Mouse (Mus musculus): Measurements from ENCODE around the gene Rab42. TPM values are rescaled to one million over a fixed set of nuclear protein-coding genes. Genes with fewer than 3 reads are reported as not detected.

Rab42 gene
- 2.1 and 2.9 TPM in 2 replicates for polyA plus RNA-seq (2015; fragmentation: Nextera tagmentation; extraction: Ambion mirVana)

- Histone ChIP-seq H3K9ac (ENCODE audit: low read depth, low read length) (peak within 1 kb of the TSS; percentile 57), H3K9me3 (replicated peaks; ENCODE audit: control insufficient read depth, low read length, poor library complexity, severe bottlenecking) (no peaks in the 10 kb centered on the region), H3K4me2 (ENCODE audit: low read length) (peak within 1 kb of the TSS; percentile 67), H3K4me3 (ENCODE audit: low read depth, low read length) (peak within 1 kb of the TSS; percentile 42), H3K36me3 (ENCODE audit: control insufficient read depth, insufficient read depth, low read length) (no peaks in the 10 kb centered on the region), H3K27me3 (ENCODE audit: control insufficient read depth, insufficient read depth, low read depth, low read length) (no peaks in the 10 kb centered on the region), H3K4me1 (ENCODE audit: control insufficient read depth, insufficient read depth, low read length) (0 out of 2 replicates have a peak, but pooled peaks cover 2% of the 10 kb centered on the region), H3K27ac (ENCODE audit: low read length) (no peak within 1 kb of the TSS)
- WGBS: 1% methylated on average over 31 of the region's 31 CpGs
- ATAC-seq: peak; percentile 43; the same call in 1 of the 2 replicates
These were observed at the start of gene Rab42 for GRCm38 (mm10) chr4:132302939-132303479. TSS of gene Rab42 (minus strand) at chr4:132303385.

- no peak for ATAC-seq
- Histone ChIP-seq H3K9me3 (replicated peaks; ENCODE audit: control insufficient read depth, low read length, poor library complexity, severe bottlenecking) (no peaks in the 10 kb centered on the region), H3K9ac (ENCODE audit: low read depth, low read length) (peak overlapping the region; percentile 72), H3K27me3 (ENCODE audit: control insufficient read depth, insufficient read depth, low read depth, low read length) (no peaks in the 10 kb centered on the region), H3K4me1 (ENCODE audit: control insufficient read depth, insufficient read depth, low read length) (peaks cover 13% of the 10 kb centered on the region), H3K27ac (ENCODE audit: low read length) (peak overlapping the region; percentile 86), H3K4me3 (ENCODE audit: low read depth, low read length) (peak overlapping the region; percentile 63), H3K4me2 (ENCODE audit: low read length) (peak overlapping the region; percentile 83), H3K36me3 (ENCODE audit: control insufficient read depth, insufficient read depth, low read length) (0 out of 2 replicates have a peak, but pooled peaks cover 2% of the 10 kb centered on the region)
- WGBS: under 1% methylated on average over 14 of the region's 14 CpGs
These were observed 49.6 kb upstream of the Rab42 start for GRCm38 (mm10) chr4:132352739-132353138.

GRCm38 (mm10) chr4:132351401-132351800 is 48.2 kb upstream of the Rab42 start:
- Histone ChIP-seq H3K9me3 (replicated peaks; ENCODE audit: control insufficient read depth, low read length, poor library complexity, severe bottlenecking) (no peaks in the 10 kb centered on the region), H3K4me1 (ENCODE audit: control insufficient read depth, insufficient read depth, low read length) (peaks cover 13% of the 10 kb centered on the region), H3K27ac (ENCODE audit: low read length) (no peak overlapping the region), H3K27me3 (ENCODE audit: control insufficient read depth, insufficient read depth, low read depth, low read length) (no peaks in the 10 kb centered on the region), H3K4me3 (ENCODE audit: low read depth, low read length) (no peak overlapping the region), H3K4me2 (ENCODE audit: low read length) (no peak overlapping the region), H3K9ac (ENCODE audit: low read depth, low read length) (no peak overlapping the region), H3K36me3 (ENCODE audit: control insufficient read depth, insufficient read depth, low read length) (0 out of 2 replicates have a peak, but pooled peaks cover 2% of the 10 kb centered on the region)
- WGBS: 50% methylated on average over 1 of the region's 1 CpGs
- no peak for ATAC-seq

GRCm38 (mm10) chr4:132350854-132351253 is 47.7 kb upstream of the Rab42 start:
- Histone ChIP-seq H3K4me2 (ENCODE audit: low read length) (no peak overlapping the region), H3K9me3 (replicated peaks; ENCODE audit: control insufficient read depth, low read length, poor library complexity, severe bottlenecking) (no peaks in the 10 kb centered on the region), H3K4me3 (ENCODE audit: low read depth, low read length) (no peak overlapping the region), H3K36me3 (ENCODE audit: control insufficient read depth, insufficient read depth, low read length) (0 out of 2 replicates have a peak, but pooled peaks cover 2% of the 10 kb centered on the region), H3K9ac (ENCODE audit: low read depth, low read length) (no peak overlapping the region), H3K27ac (ENCODE audit: low read length) (no peak overlapping the region), H3K4me1 (ENCODE audit: control insufficient read depth, insufficient read depth, low read length) (peaks cover 15% of the 10 kb centered on the region), H3K27me3 (ENCODE audit: control insufficient read depth, insufficient read depth, low read depth, low read length) (no peaks in the 10 kb centered on the region)
- 73% methylated on average over 3 of the region's 3 CpGs for WGBS
- no peak for ATAC-seq

GRCm38 (mm10) chr4:132350123-132350740 is 47.0 kb upstream of the Rab42 start:
- Histone ChIP-seq H3K4me2 (ENCODE audit: low read length) (no peak overlapping the region), H3K36me3 (ENCODE audit: control insufficient read depth, insufficient read depth, low read length) (0 out of 2 replicates have a peak, but pooled peaks cover 2% of the 10 kb centered on the region), H3K9me3 (replicated peaks; ENCODE audit: control insufficient read depth, low read length, poor library complexity, severe bottlenecking) (no peaks in the 10 kb centered on the region), H3K27me3 (ENCODE audit: control insufficient read depth, insufficient read depth, low read depth, low read length) (no peaks in the 10 kb centered on the region), H3K27ac (ENCODE audit: low read length) (no peak overlapping the region), H3K4me3 (ENCODE audit: low read depth, low read length) (no peak overlapping the region), H3K4me1 (ENCODE audit: control insufficient read depth, insufficient read depth, low read length) (peaks cover 16% of the 10 kb centered on the region), H3K9ac (ENCODE audit: low read depth, low read length) (no peak overlapping the region)
- 34% methylated on average over 2 of the region's 2 CpGs for WGBS
- ATAC-seq: no peak

- Histone ChIP-seq H3K9ac (ENCODE audit: low read depth, low read length) (no peak overlapping the region), H3K27ac (ENCODE audit: low read length) (no peak overlapping the region), H3K27me3 (ENCODE audit: control insufficient read depth, insufficient read depth, low read depth, low read length) (no peaks in the 10 kb centered on the region), H3K4me3 (ENCODE audit: low read depth, low read length) (no peak overlapping the region), H3K4me1 (ENCODE audit: control insufficient read depth, insufficient read depth, low read length) (peaks cover 19% of the 10 kb centered on the region), H3K4me2 (ENCODE audit: low read length) (no peak overlapping the region), H3K36me3 (ENCODE audit: control insufficient read depth, insufficient read depth, low read length) (0 out of 2 replicates have a peak, but pooled peaks cover 2% of the 10 kb centered on the region), H3K9me3 (replicated peaks; ENCODE audit: control insufficient read depth, low read length, poor library complexity, severe bottlenecking) (no peaks in the 10 kb centered on the region)
- 62% methylated on average over 3 of the region's 3 CpGs for WGBS
- no peak for ATAC-seq
These were observed 46.4 kb upstream of the Rab42 start for GRCm38 (mm10) chr4:132349495-132350122.

GRCm38 (mm10) chr4:132346661-132347060 is 43.5 kb upstream of the Rab42 start:
- 49% methylated on average over 3 of the region's 3 CpGs for WGBS
- H3K4me3 ChIP-seq (ENCODE audit: low read depth, low read length): no peak overlapping the region

GRCm38 (mm10) chr4:132346261-132346660 is 43.1 kb upstream of the Rab42 start:
- 0 out of 2 replicates have a peak, but pooled peaks cover 2% of the 10 kb centered on the region for H3K36me3 ChIP-seq (ENCODE audit: control insufficient read depth, insufficient read depth, low read length)
- no peak overlapping the region for H3K27ac ChIP-seq (ENCODE audit: low read length)
- 88% methylated on average over 4 of the region's 4 CpGs for WGBS
- H3K27me3 ChIP-seq (ENCODE audit: control insufficient read depth, insufficient read depth, low read depth, low read length): no peaks in the 10 kb centered on the region
- H3K9me3 ChIP-seq (replicated peaks; ENCODE audit: control insufficient read depth, low read length, poor library complexity, severe bottlenecking): no peaks in the 10 kb centered on the region
- no peak overlapping the region for H3K9ac ChIP-seq (ENCODE audit: low read depth, low read length)
- H3K4me2 ChIP-seq (ENCODE audit: low read length): no peak overlapping the region
- H3K4me3 ChIP-seq (ENCODE audit: low read depth, low read length): no peak overlapping the region
- ATAC-seq: no peak
- peaks cover 18% of the 10 kb centered on the region for H3K4me1 ChIP-seq (ENCODE audit: control insufficient read depth, insufficient read depth, low read length)

More at GRCm38 (mm10) chr4:132346661-132347060, 43.5 kb upstream of the Rab42 start:
- no peak overlapping the region for H3K4me2 ChIP-seq (ENCODE audit: low read length)
- no peak overlapping the region for H3K27ac ChIP-seq (ENCODE audit: low read length)
- H3K27me3 ChIP-seq (ENCODE audit: control insufficient read depth, insufficient read depth, low read depth, low read length): no peaks in the 10 kb centered on the region
- no peak for ATAC-seq
- no peaks in the 10 kb centered on the region for H3K9me3 ChIP-seq (replicated peaks; ENCODE audit: control insufficient read depth, low read length, poor library complexity, severe bottlenecking)
- H3K36me3 ChIP-seq (ENCODE audit: control insufficient read depth, insufficient read depth, low read length): 0 out of 2 replicates have a peak, but pooled peaks cover 2% of the 10 kb centered on the region
- peaks cover 22% of the 10 kb centered on the region for H3K4me1 ChIP-seq (ENCODE audit: control insufficient read depth, insufficient read depth, low read length)
- no peak overlapping the region for H3K9ac ChIP-seq (ENCODE audit: low read depth, low read length)

GRCm38 (mm10) chr4:132345843-132346212 is 42.6 kb upstream of the Rab42 start:
- ATAC-seq: 0 out of 2 replicates have a peak, but pooled peaks have one; percentile 23
- Histone ChIP-seq H3K4me2 (ENCODE audit: low read length) (peak overlapping the region; percentile 89; the same call in 1 of the 2 replicates), H3K36me3 (ENCODE audit: control insufficient read depth, insufficient read depth, low read length) (0 out of 2 replicates have a peak, but pooled peaks cover 2% of the 10 kb centered on the region), H3K4me1 (ENCODE audit: control insufficient read depth, insufficient read depth, low read length) (peaks cover 18% of the 10 kb centered on the region), H3K4me3 (ENCODE audit: low read depth, low read length) (peak overlapping the region; percentile 86), H3K9me3 (replicated peaks; ENCODE audit: control insufficient read depth, low read length, poor library complexity, severe bottlenecking) (no peaks in the 10 kb centered on the region), H3K27me3 (ENCODE audit: control insufficient read depth, insufficient read depth, low read depth, low read length) (no peaks in the 10 kb centered on the region), H3K9ac (ENCODE audit: low read depth, low read length) (no peak overlapping the region), H3K27ac (ENCODE audit: low read length) (no peak overlapping the region)
- 49% methylated on average over 5 of the region's 5 CpGs for WGBS

All from midbrain, embryonic 16.5 days (tissue).